Mouse (Mus musculus) adrenal gland, adult 8-10 months (tissue): ENCODE data around the gene Olfr1049. TPM values are rescaled to one million over a fixed set of nuclear protein-coding genes. Genes with fewer than 3 reads are reported as not detected.
"Not testable (repeated sequence)": the region's sequence is repeated elsewhere in the genome, so short reads cannot be mapped to it uniquely, and the experiment has no call there.

Experiments used
- DNase-seq: peaks from one replicate; pipeline ENCODE4 v3.0.0; 2022
- total RNA-seq, 4 experiments: library from RNA; stranded (reverse); gene quantifications; 2 replicates each; pipeline ENCODE4 v1.2.4; 2022

Olfr1049 gene
- total RNA-seq, result not detected

- not testable (repeated sequence) for DNase-seq
These were observed at the start of gene Olfr1049 for GRCm38 (mm10) chr2:86258228-86258627. Gene Olfr1049, minus strand, starts transcription at chr2:86258328.

- no peak for DNase-seq
These were observed 34.0 kb upstream of the Olfr1049 start, which contains the start of gene Olfr1052 for GRCm38 (mm10) chr2:86292155-86292554. Gene Olfr1052, plus strand, starts transcription at chr2:86292455.

- DNase-seq, result not testable (repeated sequence)
These were observed 20.9 kb upstream of the Olfr1049 start, which contains the start of gene Olfr1051 for GRCm38 (mm10) chr2:86278988-86279387. Gene Olfr1051, minus strand, starts transcription at chr2:86279088.

- no peak for DNase-seq
These were observed 17.9 kb downstream of the Olfr1049 start, which contains the start of gene Olfr1048 for GRCm38 (mm10) chr2:86240189-86240588. Gene Olfr1048, minus strand, starts transcription at chr2:86240289.

- DNase-seq, result no peak
These were observed 26.8 kb downstream of the Olfr1049 start, which contains the start of gene Olfr1047 for GRCm38 (mm10) chr2:86231301-86231700. Gene Olfr1047, minus strand, starts transcription at chr2:86231401.

GRCm38 (mm10) chr2:86219214-86219613 is 38.9 kb downstream of the Olfr1049 start, which contains the start of gene Olfr1046:
Gene Olfr1046, minus strand, starts transcription at chr2:86219314.
- DNase-seq, result no peak

Other genes with a start within 250 kb of the Olfr1049 start
- 1 to 10 TPM; 1.4 to 3.2 (median 1.8) TPM for gene Olfr1033, start 237.7 kb downstream of the Olfr1049 start, total RNA-seq
- under 1 TPM; 0.13 to 0.25 (median 0.14) TPM for gene Olfr1034, start 212.5 kb downstream of the Olfr1049 start, total RNA-seq
- not detected for gene Olfr1036, start 184.3 kb downstream of the Olfr1049 start, total RNA-seq
- gene Olfr1037, start 170.9 kb downstream of the Olfr1049 start, total RNA-seq, result not detected
- not detected for gene Olfr1039, start 122.4 kb downstream of the Olfr1049 start, total RNA-seq
- gene Olfr1040, start 111.6 kb downstream of the Olfr1049 start, total RNA-seq, result not detected
- not detected for gene Olfr1042, start 96.5 kb downstream of the Olfr1049 start, total RNA-seq
- not detected for gene Olfr1043, start 90.8 kb downstream of the Olfr1049 start, total RNA-seq
- gene Olfr1044, start 80.5 kb downstream of the Olfr1049 start, total RNA-seq, result not detected
- not detected for gene Olfr52, start 72.6 kb downstream of the Olfr1049 start, total RNA-seq
- gene Olfr1045, start 55.3 kb downstream of the Olfr1049 start, total RNA-seq, result not detected
- not detected for gene Olfr1046, start 39.0 kb downstream of the Olfr1049 start, total RNA-seq
- gene Olfr1047, start 26.9 kb downstream of the Olfr1049 start, total RNA-seq, result not detected
- gene Olfr1048, start 18.0 kb downstream of the Olfr1049 start, total RNA-seq, result not detected
- gene Olfr1051, start 20.8 kb upstream of the Olfr1049 start, total RNA-seq, result not detected
- not detected for gene Olfr1052, start 34.1 kb upstream of the Olfr1049 start, total RNA-seq
- not detected for gene Olfr1053, start 57.0 kb upstream of the Olfr1049 start, total RNA-seq
- gene Olfr1054, start 77.1 kb upstream of the Olfr1049 start, total RNA-seq, result not detected
- not detected for gene Olfr1055, start 92.0 kb upstream of the Olfr1049 start, total RNA-seq
- gene Olfr1056, start 104.1 kb upstream of the Olfr1049 start, total RNA-seq, result not detected
- gene Olfr1057, start 120.1 kb upstream of the Olfr1049 start, total RNA-seq, result not detected
- not detected for gene Olfr1058, start 130.2 kb upstream of the Olfr1049 start, total RNA-seq
- gene Olfr1061, start 155.7 kb upstream of the Olfr1049 start, total RNA-seq, result not detected
- gene Olfr1062, start 168.4 kb upstream of the Olfr1049 start, total RNA-seq, result not detected
- not detected for gene Olfr1065, start 192.3 kb upstream of the Olfr1049 start, total RNA-seq
- gene Olfr1066, start 197.9 kb upstream of the Olfr1049 start, total RNA-seq, result not detected
- not detected for gene Olfr228, start 229.1 kb upstream of the Olfr1049 start, total RNA-seq